Mouse (Mus musculus): ENCODE data around the gene Lingo2.
"Not testable (repeated sequence)": the region's sequence is repeated elsewhere in the genome, so short reads cannot be mapped to it uniquely, and the experiment has no call there.

Gene Lingo2

DNA sequence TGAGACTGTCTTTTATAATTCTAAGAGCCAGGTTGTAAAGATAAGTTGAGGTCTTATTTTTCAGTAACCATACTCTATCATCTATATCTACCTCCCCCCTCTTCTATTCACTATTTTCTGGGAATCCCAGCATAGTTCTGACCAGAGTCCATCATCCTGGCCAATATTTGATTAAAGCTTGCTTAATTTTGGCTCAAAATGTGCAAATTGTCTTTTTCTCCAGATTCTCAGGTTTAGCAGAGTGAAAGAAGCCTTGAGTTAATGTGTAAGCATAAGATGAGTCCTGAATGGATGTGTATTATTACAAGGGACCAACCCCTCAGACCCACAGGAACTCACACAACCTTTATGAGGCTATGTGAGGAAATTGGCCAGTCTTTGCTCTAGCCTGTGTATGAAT is 820.2 kb downstream of the Lingo2 start:
- no peak for DNase-seq (ENCODE audit: low read depth in 1 of 2, low spot score in 2 of 2)

DNA sequence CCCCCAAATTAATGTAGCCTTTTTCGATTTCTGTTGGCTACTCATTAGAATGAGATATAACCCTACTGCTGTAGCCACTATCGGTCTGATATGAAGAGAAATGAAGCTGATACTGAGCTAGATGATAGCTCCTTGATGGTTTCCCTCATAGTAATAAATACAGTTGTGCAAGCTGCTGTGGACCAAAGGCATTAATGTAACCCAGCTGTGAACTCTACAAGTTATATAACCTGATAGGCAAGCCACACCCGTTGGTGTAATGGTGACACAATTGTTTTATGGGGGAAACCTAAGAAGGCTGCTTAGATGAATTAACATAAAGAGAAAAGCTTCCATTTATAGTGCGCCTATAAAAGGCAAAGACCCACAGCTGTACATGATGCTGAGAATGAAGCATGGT is 856.1 kb downstream of the Lingo2 start:
- no peak for DNase-seq (ENCODE audit: low read depth in 1 of 2, low spot score in 2 of 2)

DNA sequence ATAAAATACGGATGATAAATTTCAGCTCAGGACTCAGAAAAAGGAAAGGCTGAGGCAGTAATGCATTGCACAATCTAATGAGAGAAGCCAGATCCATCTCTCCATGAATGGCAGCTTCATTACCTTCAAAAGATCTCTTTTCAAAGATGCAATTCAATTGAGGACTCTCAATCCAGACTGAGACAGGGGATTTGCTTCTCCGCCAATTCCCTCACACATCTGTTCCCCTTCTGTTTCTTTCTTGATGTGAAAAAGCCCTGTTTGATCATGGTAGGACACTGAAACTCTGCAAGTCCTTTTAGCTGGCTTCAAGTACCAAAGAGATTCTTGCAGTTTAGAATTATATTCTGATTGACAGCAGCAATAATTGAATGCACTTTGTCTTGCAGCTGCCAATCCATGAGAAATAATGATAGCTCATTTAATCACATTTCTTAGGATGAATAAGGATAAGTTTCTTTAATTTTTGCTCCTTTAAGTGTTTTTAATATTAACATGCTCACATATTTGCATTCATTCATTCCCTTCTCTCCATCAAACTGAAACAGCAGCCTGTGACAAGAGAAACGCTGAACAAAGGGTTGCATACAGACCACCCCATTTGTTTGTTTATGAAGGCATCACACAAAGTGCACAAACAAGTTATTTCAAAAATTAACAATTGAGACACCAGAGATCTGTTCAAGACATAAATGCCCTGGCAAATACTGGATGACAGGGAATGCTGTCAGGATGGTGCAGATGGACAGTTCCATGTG is 870.3 kb downstream of the Lingo2 start:
- no peak for DNase-seq (ENCODE audit: low read depth in 1 of 2, low spot score in 2 of 2)

DNA sequence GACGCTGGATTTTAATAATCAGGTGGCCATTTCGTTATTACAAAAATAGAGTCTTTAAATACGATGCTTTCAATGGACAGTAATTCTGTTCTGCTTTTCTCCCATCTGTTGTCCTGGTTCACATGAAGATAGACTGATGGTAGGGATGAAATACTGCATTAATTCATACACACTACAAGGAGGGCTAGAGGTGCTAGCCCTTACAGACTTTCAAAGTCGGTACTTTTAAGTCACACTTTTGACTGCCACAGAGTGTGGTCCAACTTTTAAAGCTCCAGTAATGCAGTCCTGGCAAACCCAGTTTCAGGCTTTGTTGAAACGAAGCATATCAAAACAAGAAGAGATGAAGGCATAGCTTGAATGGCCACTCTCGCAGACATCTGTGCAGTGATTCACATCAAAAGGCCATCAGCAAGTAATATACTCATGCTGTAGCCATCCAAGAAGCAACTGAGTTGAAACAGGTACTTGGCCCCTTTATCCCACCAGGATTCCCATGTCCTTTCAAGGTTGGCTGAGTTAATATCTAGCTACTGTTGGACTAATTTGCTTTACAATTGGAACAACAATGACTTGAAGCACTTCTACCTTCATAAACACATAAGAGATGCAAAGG is 872.5 kb downstream of the Lingo2 start:
- DNase-seq (ENCODE audit: low read depth in 1 of 2, low spot score in 2 of 2): no peak

DNA sequence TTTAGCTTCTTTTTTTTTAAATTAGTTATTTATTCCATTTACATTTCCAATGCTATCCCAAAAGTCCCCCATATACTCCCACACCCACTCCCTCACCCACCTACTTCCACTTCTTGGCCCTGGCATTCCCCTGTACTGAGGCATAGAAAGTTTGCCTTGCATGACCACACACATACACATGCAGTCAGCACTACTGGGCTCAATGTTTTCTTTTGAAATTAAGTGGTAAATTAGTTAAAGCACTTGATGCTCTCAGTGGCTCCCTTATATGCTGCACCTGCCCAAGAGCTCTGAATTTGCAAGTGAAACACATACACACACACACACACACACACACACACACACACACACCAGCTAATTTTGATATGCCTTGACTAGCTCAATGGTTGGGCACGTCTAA is 886.8 kb downstream of the Lingo2 start:
- not testable (repeated sequence) for DNase-seq (ENCODE audit: low read depth in 1 of 2, low spot score in 2 of 2)

DNA sequence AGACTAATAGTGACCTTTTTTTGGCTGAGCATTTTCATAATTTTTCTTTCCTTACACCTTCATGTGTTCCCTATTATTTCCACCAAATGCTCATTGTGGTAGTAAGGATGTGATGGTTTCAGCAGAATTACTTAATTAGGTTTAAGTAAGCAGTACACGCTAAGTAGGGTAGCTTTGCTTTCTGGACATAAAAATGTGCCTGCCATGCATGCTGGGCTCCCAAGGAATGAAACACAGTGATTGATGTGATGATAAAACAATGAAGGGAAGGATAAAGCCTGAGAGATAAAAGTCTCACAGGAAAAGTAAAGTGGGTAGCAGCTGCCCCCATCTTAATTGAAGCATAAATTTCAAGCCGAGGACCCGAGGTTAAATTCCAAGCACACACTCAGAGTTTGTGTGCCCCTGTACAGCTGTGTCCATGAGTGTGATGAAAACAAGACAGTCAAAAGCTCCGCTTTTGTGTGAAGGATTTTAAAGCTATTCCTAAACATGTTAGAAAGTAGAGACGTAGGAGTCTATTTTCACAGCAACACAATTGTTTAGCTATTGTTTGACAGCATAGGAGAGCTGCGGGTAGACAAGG is 898.7 kb downstream of the Lingo2 start:
- no peak for DNase-seq (ENCODE audit: low read depth in 1 of 2, low spot score in 2 of 2)

DNA sequence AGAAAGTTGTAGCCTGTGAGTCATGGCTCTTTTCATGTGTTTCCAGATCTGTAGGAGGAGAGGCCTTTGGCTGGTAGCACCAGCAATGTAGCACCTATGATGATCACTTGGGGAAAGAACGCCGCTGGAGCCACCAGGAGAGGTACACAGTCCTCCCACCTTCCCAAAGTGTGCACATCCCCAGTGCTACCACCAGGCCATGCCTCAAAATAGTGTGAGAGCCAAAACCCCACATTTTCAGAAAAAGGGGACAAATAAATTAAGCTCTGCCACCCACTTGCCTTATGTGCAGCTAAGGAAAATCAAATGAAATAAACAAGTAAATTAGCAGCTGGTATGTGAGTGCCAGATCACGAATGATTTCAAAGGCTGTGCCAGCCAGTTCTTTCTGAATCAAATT is 911.2 kb downstream of the Lingo2 start:
- no peak for DNase-seq (ENCODE audit: low read depth in 1 of 2, low spot score in 2 of 2)

DNA sequence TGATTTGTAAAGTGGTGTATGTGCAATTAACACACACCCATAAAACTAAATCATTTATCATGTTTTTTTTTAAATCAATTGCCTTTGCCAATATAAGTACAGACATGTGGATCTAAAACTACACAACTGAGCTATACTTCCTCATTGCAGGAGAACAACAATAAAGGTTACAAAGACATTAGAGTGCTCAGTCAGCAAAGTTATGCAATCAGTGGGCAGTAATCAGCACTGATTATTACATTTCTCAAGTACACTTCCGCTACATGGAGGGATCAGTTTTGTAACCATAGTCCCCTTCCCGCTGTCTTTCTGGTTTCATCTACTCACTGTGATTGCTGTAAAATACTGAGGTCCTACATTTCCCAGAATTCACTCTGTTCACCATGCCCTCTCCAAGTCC is 912.8 kb downstream of the Lingo2 start:
- no peak for DNase-seq (ENCODE audit: low read depth in 1 of 2, low spot score in 2 of 2)

DNA sequence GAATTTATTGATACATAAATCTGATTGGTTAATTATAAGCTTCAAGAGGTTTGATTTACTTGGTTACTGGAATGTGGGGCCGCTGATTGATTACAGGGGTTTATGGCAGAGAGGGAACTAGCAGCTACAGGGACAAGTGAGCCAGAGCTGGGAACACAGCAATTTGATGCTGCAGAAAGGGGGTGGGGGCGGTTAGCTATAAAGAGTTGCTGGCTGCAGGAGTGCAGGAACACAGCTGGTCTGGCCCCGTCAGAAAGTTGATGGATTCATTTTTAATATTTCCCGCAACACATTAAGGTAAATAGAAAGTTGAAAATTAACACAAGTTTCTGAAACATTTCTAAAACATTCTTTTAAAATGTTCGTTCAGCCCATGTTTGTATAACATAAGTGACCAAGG is 919.5 kb downstream of the Lingo2 start:
- no peak for DNase-seq (ENCODE audit: low read depth in 1 of 2, low spot score in 2 of 2)

DNA sequence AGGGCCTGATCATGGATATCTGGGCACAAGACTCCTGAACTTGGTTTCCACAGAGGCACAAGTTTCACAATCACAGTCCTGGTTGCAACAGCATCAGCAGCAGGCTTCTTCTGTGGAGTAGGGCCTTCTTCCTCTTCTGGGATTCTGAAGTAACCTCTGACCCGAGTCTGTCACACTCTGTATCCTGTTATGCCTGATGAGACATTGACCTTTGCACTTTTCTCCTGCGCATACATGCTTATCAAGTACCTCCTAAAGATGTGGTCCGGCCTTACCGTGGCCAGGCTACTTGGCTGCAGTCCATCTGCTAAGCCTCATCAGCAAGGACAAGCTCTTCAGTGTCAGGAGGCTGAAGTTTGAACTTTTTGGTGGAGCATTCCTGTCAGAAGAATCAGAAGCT is 937.4 kb downstream of the Lingo2 start:
- no peak for DNase-seq (ENCODE audit: low read depth in 1 of 2, low spot score in 2 of 2)

DNA sequence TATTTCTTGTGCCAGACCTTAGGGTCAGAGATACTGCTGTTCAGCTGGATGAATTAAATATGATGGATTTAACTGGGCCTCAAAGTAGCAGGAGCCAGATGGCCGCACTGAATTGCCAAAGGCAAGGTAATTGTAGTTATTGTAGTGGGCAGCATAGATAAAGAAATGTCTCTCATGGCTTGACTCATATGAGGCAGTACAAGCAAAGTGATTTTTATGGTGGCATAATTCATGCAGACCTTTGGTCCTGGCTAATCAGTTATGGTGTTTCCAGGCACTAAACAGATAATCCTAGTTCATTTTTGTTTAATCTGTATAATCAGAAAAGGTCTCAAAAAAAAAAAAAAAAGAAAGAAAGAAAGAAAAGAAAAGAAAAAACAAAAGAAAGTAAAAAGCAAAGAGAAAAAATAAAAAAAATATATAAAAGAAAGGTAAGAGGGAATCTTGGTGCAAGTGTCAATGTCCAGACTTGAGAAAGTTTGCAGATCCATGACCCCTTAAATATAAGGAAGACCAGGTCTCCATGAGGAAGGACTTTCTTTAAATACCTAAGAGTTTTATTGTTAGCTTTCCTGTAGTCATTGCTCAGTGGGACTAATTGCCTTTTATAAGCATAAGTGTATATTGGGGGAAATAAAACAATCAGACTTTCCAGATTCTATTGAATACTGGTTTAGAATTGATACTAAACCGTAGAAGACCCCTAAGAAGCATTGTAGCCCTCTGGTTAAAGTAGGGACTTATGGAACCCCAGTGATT is 959.4 kb downstream of the Lingo2 start:
- no peak for DNase-seq (ENCODE audit: low read depth in 1 of 2, low spot score in 2 of 2)

DNA sequence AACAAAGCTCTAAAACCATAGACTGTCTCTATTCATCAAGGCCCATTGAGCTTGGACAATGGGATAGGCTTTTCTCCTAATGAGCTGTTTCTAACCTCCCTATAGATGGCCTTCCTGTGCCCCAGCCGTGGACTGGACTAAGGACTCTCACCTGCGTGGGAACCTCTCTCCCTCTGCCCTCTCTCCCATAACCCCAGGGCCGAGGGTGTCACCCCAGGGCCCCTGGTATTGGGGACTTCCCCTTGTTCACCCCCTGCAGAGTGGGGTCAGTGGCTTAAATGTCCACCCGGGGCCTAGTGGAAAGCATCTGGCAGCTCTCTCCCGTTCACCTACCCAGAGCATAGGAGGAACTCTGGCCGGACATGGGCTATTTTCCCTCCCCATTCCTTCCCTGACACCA is 965.5 kb downstream of the Lingo2 start:
- DNase-seq (ENCODE audit: low read depth in 1 of 2, low spot score in 2 of 2): no peak

DNA sequence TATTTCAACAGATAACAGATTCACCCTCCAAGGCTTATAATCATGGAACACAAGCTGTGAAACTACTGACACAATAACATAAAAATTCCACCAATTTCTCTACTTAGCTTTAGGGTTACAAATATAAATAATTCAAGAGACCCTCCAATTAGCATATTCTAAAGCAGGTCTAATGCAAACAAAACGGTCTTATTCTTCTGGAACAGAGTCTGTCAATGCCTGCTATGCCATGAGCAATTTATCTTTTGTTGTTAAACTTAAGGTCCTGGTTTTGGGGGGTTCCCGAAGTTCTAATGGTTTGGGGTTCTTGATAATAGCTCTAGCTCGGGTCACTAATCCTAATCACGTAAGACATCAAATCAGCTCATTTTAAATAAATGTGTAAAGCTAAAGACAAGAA is 988.0 kb downstream of the Lingo2 start:
- no peak for DNase-seq (ENCODE audit: low read depth in 1 of 2, low spot score in 2 of 2)

DNA sequence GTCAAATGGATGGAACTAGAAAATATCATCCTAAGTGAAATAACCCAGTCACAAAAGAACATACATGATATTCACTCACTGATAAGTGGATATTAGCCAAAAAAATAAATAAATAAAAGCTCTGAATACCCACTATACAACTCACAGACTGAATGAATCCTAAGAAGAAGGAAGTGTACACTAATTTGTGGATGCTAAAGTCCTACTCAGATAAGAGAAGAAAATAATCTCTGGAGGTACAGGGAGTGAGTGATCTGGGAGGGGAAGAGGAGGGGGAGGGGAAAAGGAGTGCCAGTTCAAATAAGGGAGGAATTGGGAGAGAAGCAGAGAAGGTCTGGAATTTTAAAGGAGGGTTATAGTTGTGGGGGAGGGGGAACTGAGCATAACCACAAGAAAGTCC is 999.7 kb downstream of the Lingo2 start:
- no peak for DNase-seq (ENCODE audit: low read depth in 1 of 2, low spot score in 2 of 2)

DNA sequence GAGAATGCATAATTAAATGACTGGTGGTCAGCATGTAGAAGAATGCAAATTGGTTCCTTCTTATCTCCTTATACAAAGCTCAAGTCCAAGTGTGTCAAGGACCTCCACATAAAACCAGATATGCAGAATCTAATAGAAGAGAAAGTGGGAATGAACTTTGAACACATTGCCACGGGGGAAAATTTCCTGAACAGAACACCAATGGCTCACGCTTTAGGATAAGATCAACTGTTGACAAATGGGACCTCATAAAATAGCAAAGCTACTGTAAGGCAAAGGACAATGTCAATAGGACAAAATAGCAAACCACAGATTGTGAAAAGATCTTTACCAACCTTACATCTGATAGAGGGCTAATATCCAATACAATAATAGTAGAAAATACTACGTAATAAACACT is 1000.3 kb downstream of the Lingo2 start:
- DNase-seq (ENCODE audit: low read depth in 1 of 2, low spot score in 2 of 2): no peak

DNA sequence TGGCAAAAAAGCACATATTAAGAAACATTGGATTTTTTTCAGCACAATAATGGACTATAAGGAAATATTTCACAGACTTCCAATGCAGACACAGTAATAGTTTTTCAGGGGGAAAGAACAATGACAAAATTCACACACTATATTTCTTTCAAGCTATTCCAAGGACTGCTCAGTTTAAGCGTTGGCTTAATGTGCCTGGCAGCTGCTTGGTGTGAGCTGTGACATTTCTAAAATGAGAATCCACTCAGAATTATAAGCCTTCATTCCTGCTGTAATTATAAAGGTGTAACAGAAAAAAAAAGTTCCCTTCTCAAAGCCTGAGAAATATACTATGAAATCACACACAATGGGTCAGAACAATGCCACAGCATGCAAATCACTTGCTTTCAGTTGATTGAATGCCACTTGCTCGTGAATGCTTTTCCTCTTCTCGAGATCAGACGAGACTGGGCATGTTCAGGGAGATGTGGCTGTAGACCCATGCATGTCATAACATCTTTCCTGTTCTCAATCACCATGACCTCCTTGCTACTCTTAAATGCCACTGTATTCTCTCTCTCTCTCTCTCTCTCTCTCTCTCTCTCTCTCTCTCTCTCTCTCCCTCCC is 1017.4 kb downstream of the Lingo2 start:
- DNase-seq (ENCODE audit: low read depth in 1 of 2, low spot score in 2 of 2): no peak

DNA sequence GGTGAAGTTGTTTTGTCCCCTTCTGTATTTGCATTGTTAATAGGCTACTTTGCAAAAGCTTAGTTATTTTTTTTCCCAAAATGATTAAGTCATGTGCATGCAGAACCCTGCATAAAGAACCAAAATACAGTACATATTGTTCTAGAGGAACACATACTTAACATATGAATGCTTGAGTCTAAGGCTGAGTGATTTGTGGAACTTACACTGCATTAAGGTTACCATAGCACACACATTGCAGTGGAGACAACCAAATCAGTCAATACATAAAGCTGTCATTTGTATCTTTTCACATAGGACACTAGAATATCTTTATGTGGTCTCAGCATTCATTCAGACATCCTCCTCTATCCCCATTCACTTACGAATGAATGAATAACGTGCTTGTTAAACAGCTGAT is 1023.8 kb downstream of the Lingo2 start:
- DNase-seq (ENCODE audit: low read depth in 1 of 2, low spot score in 2 of 2): no peak

DNA sequence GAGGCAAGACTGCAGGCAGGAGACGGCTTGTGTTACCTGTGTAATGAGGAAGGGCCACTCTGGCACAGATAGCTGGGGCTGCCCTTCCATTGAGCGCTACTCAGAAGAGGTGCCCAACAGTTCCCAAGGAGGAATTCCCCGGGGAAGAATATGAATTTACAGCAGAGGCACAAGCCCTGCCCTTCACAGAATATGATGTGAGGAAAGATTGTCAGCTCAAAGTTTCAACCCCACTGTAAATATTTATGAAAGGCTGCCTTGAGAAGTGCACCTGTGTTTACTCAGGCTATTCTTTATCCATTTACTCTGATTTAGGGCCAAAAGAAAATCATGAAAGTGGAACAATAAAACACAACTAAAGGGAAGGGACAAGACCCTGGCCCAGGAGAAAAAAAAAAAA is 1034.1 kb downstream of the Lingo2 start:
- DNase-seq (ENCODE audit: low read depth in 1 of 2, low spot score in 2 of 2): no peak

DNA sequence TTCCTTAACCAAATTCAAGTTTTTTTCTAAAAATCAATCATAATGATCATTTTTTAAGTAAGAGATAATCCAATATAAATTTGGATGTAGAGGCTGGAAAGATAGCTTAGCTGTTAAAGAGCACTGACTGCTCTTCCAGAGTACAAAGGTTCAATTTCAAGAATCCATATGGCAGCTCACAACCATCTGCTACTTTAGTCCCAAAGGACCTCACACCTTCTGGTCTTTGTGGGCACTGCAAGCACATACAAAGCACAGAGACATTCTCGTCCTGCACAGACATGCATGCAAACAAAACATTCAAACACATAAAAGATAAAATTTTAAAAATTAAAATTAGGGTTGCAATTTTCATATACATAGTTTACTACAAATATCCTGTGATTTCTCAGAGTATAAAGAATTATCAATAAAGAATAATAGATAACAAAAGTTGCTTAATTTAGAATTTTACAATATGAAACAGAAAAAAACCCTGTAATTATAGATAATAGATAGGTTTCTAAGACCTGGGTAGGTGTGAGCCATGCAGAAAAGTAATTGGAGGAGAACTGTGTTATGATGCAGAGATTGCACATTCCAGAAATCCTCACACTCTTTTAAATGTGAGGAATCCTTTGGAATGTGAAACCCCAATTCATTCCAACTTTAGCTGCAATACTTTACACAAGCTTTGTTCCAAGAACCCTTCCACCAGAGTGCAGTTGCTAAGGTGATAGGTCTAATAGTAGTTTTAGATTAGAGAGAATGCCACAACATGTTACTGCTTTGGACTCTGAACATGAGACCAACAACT is 1053.6 kb downstream of the Lingo2 start:
- no peak for DNase-seq (ENCODE audit: low read depth in 1 of 2, low spot score in 2 of 2)

DNA sequence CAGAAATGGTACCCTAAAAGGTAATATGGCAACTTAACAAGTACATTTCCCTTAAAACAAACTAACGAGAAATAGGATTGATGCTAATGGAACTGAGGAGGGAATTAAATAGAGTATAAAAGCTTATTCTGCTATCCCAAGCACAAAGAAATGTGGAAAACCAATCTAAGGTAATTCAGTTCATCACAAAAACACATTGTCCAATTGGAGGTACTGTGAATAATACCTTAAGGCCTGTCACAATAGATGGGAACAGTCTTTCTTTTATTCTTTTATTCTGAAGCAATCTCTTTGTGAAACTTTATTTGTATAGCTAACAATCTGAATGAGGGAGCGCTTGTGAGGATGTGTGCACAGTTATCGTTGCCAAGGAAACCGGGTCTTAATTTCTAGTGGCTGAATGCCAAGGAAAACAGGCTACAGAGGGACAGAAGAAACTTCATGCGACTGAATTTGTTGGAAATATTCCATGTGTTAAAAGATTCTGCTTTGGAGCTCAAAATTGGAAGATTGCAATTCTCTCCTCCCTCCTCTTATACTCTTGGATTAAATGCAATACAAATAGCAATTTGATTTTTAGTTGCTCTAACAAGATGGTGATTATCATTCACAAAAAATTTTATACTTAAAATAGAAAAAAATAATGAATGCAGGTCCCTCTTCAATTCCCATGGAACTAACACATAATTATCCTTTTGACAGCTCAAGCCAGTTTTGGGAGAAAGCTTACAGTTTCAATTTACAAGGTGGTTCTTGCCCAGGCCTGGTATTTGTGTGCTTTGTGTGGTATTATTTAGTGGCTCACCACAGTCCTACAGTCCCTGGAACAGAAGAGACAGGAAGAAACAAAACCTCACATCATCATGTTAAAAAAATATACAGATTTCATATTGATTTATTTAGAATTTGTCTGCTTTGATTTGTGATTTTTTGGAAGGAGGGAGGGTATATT is 1065.7 kb downstream of the Lingo2 start:
- DNase-seq (ENCODE audit: low read depth in 1 of 2, low spot score in 2 of 2): no peak

Data from monocyte, adult 2 months (primary cell).